Mouse (Mus musculus): ENCODE measurements at regions not wholly inside any gene's neighbourhood (a gene's known extent, or its start where the extent isn't known, plus 50 kb on each side); places are given as distances from the start of the nearest gene placed in this dataset.

GRCm38 (mm10) chr2:172690931-172691651, 141.7 kb downstream of the Tfap2c start:
- DNase-seq, result no peak
- intact Hi-C loops (cut with DNase I), result no loop called here

DNA sequence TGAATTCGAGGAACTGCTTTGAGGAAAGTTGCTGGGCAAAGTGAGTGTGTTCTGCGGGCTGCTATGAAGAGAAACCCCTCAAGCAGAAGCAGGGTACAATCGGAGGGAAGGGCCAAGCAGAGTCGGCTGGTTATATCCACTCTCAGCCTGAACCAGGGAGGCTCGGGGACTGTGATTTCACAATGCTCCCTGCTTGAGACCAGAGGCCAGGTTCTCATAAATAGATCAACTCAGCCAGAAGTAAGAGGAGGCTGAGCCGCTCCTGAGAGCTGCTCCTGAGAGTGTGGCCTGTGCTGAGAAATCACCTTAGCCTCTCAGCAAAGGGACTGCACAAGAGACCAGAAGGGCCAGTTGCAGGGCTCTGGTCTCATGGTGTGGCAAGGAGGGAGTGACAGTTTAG, 149.6 kb downstream of the Tfap2c start:
- no peak for DNase-seq
- intact Hi-C loops (cut with DNase I), result no loop called here

GRCm38 (mm10) chr2:172699654-172700053, 150.3 kb downstream of the Tfap2c start:
- no peak for DNase-seq
- intact Hi-C loops (cut with DNase I), result no loop called here

GRCm38 (mm10) chr2:172710641-172711040, 161.2 kb downstream of the Tfap2c start:
- intact Hi-C loops (cut with DNase I), result no loop called here
- no peak for DNase-seq

DNA sequence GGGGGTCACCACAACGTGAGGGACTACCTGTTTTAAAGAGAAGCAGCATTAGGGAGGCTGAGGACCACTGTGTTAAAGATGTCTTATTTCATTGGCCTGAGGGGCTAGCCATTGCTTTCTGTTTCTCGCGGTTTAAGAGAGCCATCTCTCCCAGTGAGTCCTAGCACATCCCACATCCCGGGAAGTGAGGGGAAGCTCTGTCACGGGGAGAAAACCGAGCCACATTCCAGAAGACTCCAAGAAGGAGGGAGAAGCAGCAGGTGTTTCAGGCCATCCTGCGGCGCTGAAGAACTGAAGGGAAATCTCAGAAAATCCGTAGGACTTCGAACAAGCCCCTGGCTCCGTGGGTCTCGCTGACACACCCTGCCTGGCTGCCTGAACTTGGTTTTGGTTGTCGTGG, 177.3 kb downstream of the Tfap2c start:
- intact Hi-C loops (cut with DNase I), result no loop called here
- no peak for DNase-seq

DNA sequence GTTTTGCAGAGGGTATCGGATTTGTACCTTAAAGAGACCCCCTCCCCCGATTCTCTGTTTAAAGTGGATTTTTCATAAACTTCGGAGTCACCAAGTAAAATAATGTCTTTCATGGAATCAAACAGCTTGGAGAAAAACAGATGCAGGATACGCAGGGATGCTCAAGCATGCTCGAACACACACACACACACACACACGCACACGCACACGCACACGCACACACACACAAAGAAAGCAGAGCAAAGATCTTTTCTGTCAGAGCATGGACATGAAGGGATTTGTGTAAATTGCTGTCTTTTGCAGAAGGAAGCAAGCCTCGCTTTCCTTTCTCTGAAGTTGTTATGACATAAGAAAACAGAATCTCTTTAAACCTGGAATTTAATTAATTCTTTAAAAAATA, 178.2 kb downstream of the Tfap2c start:
- intact Hi-C loops (cut with DNase I), result no loop called here
- no peak for DNase-seq

GRCm38 (mm10) chr2:172728240-172728821, 178.9 kb downstream of the Tfap2c start:
- peak; percentile 3 to 14 for DNase-seq
- intact Hi-C loops (cut with DNase I), result no loop called here

GRCm38 (mm10) chr2:172729151-172729550, 179.8 kb downstream of the Tfap2c start:
- intact Hi-C loops (cut with DNase I), result no loop called here

DNA sequence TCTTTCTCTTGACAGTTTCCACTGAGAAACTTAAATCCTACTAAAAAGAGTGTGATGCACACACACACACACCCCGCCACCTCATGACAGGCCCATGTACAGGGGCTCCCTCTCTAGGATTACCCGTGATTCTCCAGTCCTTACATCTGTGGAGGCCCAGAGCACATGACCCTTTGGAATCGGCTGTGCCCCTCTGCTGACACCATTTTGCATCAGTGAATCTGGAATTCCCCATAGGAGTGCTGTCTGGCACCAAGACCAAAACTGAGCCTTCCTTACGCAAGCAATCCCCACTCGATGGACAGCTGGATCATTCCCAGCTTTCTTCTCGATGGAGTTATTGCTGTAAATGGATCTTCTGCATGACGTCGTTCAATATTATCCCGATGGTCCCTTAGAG, 180.3 kb downstream of the Tfap2c start:
- no peak for DNase-seq
- intact Hi-C loops (cut with DNase I), result no loop called here

More at GRCm38 (mm10) chr2:172729151-172729550, 179.8 kb downstream of the Tfap2c start:
- no peak for DNase-seq

DNA sequence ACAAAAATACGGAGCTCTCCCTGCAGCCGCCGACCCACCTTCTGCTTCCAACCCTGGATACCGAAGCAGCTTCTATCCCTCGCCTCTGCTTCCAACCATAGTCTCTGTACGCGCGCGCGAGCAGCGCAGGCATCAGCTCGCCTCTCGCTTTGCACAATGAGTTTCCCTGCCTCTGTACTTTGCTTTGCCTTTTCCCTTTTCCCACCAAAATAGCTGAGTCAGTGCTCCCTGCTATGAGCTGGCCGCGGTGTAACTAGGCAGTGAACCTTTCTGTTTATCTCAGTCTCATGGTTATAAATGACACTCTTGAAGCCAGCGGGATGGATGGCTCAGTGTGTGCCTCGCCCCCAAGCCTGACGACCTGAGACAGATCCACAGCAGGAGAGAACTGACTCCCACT, 182.0 kb downstream of the Tfap2c start:
- DNase-seq, result no peak
- intact Hi-C loops (cut with DNase I), result no loop called here

DNA sequence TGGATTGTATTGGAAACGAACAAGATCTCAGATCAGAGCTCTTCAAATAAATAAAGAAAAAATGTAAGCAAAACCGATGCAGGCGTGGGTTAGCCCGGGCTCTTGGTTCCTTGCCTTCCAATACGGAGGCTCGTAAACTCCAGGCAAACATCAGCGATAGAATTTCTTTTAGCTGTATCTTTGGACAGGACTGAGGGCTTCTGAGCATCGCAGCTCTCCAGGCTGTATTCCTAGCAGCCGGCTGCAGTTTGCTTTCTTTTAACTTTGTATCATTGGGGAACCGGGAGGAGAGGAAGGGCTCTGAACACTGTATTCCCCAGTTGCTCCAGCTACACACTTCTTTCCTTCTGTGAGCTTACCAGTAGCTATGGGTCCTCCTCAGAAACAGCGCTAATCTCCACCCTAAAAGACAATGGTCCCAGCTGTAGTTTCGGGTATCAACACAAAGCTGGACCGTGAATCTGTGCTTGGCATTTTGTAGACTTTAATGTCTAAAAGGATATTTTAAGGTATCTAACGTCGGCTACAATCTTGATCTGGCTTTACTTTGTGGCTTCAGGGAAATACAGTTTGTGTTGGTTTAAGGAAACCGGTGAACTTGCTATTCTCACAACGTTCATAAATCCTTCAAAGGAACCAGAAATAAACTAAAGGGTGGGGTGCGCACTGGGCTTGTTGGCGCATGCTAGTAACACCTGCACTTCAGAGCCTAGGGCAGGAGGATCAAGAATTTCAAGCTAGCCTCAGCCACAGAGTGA, 183.2 kb downstream of the Tfap2c start:
- intact Hi-C loops (cut with DNase I), result no loop called here
- no peak for DNase-seq

- intact Hi-C loops (cut with DNase I), result no loop called here
These were observed 184.1 kb downstream of the Tfap2c start for GRCm38 (mm10) chr2:172733403-172733995.

DNA sequence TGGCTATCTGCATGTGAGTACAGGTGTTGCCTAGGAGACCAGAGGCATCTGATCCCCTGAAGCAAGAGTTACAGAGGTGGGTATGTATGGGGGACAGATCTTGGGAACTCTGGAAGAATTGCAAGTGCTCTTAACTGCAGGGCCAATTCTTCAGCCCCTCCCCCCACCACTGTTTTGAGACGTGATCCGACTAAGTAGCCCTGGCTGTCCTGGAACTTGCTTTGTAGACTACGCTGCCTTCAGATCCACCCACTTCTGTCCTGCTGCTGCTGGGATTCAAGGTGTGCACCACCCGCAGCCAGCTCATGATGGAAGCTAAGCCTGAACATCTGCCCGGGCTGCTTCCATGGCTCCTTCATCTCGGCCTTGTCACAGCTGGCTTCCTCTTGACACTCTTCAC, 186.2 kb downstream of the Tfap2c start:
- intact Hi-C loops (cut with DNase I), result no loop called here
- DNase-seq, result no peak

More at GRCm38 (mm10) chr2:172733403-172733995, 184.1 kb downstream of the Tfap2c start:
- DNase-seq, result no peak

- DNase-seq, result no peak
- intact Hi-C loops (cut with DNase I), result no loop called here
These were observed 189.7 kb downstream of the Tfap2c start for GRCm38 (mm10) chr2:172739041-172739491.

DNA sequence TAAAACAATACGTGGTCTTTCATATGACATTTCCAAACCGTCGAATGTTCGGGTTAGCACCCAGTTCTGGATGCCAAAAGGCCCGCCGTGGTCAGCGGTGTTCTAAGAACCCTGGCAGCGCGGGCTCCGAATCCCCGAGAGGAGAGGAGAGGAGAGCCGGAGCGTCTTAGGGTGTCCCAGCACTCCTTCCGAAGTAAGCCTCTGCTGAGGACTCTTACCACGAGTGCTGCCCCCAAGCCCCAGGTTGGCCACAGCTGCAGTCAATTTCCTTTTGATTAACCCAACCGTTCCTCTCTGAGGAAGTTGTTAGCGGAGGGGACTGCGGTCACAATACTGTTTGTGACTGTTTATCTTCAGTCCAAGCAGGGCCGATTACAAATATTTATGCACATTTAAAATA, 190.1 kb downstream of the Tfap2c start:
- no peak for DNase-seq
- intact Hi-C loops (cut with DNase I), result no loop called here

DNA sequence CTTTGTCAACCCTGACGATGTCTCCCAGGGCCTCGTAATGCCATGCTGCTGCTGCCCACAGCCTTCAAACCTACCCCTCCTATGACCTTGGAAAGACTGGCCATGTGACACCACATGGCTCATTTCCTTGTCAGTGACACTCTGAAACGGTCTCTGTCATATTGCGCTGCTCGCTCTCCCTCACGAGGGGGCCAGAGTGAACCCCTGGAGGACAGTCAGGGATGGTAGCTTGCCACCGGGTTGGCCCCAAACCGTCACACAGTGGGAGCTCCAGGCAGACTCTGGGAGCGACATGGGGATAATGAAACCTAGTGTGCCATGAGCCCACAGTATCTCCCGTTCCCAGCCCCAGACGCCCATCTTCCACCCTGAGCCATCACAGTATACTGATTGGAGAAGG, 188.8 kb downstream of the Bmp7 start:
- intact Hi-C loops (cut with DNase I), result no loop called here
- no peak for DNase-seq

GRCm38 (mm10) chr2:172755686-172756471, 184.2 kb downstream of the Bmp7 start:
- intact Hi-C loops (cut with DNase I), result loop anchor here (5.0 kb wide), 2 partner anchors 204 to 279 kb away; no protein-coding TSS in a partner anchor
- DNase-seq, result no peak

- no peak for DNase-seq
- intact Hi-C loops (cut with DNase I), result loop anchor here (5.0 kb wide), 2 partner anchors 204 to 279 kb away; no protein-coding TSS in a partner anchor
These were observed 183.7 kb downstream of the Bmp7 start for GRCm38 (mm10) chr2:172756472-172756860.

DNA sequence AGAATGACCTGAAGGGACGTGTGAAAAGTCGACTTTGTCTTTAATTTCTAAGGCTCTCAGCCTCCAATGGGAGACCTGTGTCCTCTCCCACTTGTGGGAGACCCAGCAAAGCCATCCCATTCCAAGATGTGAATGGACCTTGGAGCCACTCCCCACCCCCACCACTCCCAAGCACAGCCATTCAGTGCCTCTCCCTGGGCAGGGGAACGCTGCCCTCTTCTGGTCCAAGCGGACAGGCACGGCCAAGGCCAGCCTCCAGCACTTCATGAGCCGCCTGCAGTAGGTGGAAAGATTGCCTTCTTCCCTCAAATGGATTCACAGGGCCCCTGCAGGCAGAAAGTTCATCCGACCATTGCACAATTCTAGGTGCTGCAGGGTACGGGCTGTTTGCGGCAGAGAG, 181.6 kb downstream of the Bmp7 start:
- intact Hi-C loops (cut with DNase I), result loop anchor here (5.0 kb wide), 2 partner anchors 206 to 281 kb away; no protein-coding TSS in a partner anchor
- DNase-seq, result peak; percentile 9 to 17

GRCm38 (mm10) chr2:172765260-172765659, 174.9 kb downstream of the Bmp7 start:
- DNase-seq, result no peak
- intact Hi-C loops (cut with DNase I), result no loop called here

Measured in heart, postnatal 36 days (tissue).